Mouse (Mus musculus) lung, postnatal 14 days (tissue): Measurements from ENCODE around the gene Rrm2.
A peak's percentile ranks its signal among the peaks of the same experiment; 100 is the strongest.
"Not testable (repeated sequence)": the region's sequence is repeated elsewhere in the genome, so short reads cannot be mapped to it uniquely, and the experiment has no call there.

Experiments used
- DNase-seq: peaks from one replicate; pipeline ENCODE4 v3.0.0; 2021

Rrm2 gene

DNA sequence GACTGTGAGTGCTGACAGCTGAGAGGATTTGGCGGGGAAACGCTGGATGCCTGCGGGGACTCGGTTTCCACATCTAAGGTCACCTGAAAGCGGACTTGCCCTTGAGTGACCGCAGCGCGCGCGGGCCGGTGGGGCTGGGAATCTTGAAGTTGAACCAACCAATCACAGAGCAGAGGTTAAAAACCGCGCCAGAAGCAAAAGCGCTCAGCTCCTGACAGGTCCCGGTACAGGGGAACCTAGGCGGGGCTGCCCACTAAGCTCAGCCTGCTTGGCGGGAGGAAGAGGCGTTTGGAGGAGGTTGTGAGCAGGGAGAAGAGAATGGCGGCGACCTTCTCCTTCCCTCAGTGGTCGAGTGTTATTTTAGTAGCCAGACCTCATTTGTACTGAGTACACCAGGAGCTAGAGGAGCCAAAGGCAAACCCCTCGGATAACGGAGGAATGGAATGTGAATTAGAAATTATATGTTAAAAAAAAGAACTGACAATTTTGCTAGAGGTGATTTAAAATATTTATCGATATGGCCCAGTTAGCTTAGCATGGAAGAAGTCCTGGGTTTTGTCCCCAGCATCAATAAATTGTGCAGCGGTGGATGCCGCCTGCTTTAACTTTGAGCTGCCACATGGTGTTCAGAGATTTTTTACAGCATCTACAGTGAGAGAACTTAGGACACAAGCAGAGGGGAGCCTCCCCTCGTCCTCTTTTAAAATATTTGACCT is 1.1 kb upstream of the Rrm2 start:
- no peak for DNase-seq

DNA sequence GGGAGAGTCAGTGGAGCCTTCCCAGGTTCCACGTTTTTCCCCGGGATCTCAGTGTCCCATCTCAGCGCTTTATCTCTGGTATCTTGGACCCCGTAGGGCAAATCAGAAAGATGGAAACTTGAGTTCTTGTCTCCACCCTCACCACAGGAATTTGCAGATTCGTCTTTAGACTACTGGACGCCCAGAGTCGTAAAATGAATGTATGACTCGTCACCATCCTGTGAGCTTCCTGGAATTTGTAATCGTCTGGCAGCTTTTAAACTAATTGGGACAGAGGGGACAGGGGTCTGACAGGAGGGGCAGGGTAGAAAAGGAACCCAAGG is 600 bp upstream of the Rrm2 start:
- DNase-seq, result no peak

DNA sequence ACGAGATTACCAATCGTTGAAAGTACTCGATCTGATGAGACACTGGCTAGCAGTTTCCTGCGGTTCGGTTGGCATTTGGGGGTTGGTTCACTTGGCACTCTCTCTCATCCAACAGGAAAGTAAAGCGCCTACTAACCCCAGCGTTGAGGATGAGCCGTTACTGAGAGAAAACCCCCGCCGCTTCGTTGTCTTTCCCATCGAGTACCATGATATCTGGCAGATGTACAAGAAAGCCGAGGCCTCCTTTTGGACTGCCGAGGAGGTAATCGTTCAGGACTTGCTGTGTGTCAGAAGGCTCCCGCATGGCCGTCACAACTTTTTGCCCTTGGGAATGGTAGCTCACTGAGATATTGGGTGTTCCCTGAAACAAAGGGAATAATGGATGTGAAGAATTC is 780 bp downstream of the Rrm2 start:
- no peak for DNase-seq

DNA sequence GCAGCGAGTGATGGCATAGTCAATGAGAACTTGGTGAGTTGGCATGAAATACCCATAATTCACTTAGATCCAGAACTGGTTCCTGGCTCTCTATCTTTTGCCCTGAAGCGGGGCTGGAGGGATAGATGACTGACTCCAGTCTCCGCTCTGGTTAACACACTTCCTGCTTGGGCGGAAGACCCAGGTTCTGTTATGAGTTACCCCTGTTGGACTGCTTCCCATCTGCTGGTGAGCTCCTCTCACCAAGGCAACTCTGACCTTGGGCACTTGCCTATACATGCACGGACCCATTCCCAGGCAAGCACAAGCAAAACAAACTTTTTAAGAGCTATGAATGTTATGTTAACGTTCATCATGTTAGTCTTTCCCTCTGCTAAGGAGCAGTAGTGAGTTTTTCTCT is 1.4 kb downstream of the Rrm2 start:
- no peak for DNase-seq

DNA sequence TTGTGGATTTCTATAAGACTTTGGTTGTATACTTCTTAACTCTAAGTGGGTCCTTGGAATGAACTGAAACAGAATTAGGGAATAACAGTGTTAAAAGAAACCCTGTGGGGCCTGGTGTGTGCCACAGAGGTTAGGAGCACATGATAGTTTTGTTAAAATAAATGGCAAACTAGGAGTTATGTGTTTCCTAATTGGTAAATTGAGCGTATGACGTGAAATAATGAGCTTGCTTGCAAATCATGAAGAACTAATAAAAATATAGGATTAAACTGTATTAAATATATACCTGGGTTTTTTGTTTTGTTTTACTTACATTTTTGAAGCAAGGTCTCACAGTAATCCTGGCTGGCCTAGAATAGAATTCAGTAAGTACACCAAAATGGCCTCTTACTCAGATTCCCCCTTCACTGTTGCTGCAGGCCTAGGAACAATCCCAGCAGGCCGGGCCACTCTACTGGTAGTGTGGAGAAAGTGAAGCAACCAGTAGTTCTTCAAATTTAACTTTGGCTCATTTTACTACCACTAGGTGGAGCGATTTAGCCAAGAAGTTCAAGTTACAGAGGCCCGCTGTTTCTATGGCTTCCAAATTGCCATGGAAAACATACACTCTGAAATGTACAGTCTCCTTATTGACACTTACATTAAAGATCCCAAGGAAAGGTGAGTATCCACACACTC is 1.9 kb downstream of the Rrm2 start:
- peak; percentile 61 for DNase-seq

DNA sequence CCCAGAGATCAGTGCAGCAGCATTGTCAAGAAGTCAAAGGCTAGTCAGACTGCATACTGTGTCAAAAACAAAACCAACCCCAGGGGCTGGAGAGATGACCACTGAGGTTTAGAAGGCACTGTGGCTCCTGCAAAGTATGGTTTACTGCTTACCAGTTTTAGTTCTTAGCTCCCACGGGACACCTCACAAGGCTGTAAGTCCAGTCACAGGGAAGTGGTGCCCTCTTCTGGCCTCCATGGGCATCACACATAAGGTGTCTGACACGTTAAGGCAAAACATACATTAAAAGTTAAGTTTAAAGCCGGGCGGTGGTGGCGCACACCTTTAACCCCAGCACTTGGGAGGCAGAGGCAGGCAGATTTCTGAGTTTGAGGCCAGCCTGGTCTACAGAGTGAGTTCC is 2.6 kb downstream of the Rrm2 start:
- DNase-seq, result no peak

DNA sequence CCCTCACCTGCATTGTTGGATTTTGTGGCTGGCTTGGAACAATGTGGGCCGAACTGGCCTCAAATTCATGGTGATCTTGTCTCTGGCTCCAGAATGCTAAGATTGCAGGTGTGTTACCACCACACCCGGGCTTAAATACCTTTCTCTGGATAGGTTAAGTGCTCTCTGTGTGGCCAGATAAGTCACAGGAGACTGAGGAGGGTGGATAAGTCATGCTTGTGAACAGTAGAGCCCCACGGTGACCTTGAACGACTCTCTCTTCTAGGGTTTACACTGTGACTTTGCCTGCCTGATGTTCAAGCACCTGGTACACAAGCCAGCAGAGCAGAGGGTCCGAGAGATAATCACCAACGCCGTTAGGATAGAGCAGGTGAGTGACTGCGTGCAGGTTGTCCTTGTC is 4.4 kb downstream of the Rrm2 start:
- DNase-seq, result no peak

DNA sequence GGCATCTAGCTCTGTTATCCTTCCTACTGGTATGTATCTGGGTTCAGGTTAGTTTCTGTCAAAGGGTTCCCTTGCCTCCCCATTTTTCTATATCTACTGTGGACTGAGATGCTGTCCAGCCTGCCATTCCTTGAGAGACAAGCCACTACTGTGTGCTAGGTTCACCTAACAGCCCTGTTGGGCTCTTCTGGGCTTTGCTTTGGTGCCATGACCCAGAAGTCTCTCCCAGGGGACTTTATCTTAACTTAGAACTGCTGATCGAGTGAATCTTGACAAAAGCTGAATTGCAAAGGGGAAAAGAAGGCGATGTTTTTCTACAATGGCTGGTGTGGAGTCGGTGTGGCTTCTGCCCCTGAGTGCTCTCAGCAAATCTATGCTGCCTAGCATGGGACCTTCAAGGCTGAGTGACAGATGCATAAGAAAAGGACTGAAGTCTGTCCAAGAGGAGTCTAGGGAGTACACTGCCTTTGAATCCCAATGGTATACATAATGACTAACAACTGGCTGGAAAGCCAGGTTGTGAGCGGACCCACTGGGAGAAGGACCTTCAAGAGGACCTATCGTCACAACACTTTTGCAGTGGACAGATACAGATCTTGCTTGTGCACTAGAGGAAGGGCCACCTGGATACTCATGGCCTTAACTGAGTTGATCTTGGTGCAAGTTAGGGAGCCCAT is 6.7 kb downstream of the Rrm2 start:
- no peak for DNase-seq

DNA sequence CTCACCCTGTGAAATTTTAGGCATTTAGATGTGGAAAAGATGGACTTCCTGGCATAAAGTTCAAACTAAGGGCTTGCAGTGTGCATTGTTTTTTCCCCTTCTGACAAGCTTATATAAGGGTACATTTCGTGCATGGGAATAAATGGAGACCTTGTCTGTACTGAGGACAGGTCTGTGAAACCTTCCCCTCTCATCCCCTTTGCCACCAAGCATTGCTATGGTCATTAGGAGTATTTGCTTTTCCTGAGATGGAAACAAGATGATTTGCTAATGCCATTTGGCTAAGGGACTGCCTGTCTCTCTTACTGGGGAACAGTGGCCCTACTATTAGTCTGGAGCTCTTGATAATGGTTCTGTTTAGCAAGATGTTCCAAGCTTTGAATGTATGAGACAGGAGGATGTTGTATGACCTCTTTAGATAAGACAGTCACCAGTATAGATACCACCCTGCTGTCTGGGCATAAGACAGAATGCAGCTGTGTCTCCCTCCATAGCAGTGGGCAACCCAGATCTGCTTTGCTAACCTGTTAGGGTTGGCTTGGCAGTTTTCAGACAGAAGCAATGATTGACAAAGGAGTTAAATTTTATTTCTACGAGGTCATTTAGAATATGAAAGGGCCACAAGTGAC is 7.3 kb downstream of the Rrm2 start:
- DNase-seq, result no peak

DNA sequence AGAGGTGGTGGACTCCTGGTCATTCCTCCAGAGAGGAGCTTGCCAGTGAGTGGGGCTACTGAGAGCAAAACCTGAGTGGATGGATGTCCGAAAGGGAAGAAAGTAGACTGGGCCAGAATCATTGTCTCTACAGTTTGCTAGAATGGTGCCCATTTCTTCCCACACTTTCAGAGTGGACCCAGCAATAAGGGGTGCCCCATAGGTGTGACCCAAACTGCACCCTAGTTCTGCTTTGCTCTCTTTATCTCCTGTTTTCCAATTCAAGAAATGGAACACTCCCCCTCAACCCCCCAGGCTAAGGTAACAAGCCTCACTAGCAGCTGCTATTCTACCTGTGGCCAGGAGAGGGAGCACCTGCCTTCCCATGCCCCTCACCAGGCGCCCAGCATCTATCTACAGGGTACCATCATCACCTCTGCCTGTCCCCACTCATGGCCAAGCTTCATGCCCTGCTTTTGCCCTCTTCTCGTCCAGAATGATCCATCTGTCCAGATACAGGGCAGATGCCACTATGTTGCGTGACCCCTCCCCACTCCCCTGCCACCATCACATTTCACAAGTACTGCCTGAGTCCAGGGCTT is 8.8 kb downstream of the Rrm2 start:
- DNase-seq, result peak; percentile 60

DNA sequence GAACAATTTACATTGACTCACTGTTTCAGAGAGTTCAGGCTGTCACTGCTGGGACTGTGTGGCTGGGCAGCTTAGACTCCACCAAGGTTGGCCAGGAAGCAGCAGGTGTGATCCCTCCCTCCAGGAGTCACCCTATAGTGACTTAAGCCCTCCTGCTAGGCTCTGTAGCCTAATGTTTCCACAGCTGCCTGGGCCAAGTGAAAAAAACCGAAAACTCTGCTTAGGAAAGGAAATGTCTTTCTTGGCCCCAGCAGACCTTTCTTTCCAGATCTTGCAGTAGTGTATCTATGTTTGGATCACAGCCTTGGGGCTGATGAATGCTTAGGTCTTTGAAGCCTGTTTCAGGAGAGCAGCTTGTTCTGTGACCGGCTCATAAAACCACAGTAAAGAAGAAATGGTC is 15.4 kb downstream of the Rrm2 start:
- no peak for DNase-seq

DNA sequence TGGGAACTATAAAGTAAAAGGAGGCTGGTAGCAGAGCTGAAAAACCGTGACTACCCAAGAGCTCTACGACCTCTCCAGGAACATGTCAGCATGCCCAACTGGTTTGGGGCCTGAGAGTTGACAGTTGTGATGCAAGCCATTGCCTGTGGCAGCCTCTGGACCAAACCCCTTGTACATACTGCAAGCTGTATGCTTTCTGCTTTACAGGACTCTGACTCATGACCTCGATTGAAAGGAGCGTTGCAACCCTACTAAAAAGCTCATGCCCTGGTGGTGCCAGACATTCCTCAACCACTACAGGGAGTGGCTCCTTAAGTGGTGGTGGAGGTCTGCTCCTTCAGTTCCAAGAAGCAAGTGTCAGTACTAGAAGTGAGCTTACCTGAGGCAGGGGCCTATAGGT is 15.8 kb downstream of the Rrm2 start:
- DNase-seq, result no peak

DNA sequence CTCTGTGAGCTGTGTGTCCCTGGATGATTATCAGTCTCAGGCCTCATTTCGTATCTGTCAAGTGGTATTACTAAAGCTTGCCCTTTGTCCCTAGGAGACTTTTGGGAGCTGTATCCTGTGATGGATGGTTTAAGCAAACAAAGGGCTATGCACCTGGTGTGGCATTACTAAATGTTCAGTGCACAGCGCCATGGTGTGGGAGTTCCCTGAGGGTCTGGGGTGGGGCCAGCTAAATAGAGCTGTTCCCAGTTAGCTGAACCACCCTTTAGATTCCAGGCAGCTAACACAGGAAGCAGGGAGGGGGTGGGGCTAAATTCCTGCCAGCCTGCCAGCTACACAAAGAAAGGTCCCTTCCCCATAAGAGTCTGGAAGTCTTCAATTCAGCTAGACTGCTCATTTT is 16.3 kb downstream of the Rrm2 start:
- peak; percentile 30 for DNase-seq

DNA sequence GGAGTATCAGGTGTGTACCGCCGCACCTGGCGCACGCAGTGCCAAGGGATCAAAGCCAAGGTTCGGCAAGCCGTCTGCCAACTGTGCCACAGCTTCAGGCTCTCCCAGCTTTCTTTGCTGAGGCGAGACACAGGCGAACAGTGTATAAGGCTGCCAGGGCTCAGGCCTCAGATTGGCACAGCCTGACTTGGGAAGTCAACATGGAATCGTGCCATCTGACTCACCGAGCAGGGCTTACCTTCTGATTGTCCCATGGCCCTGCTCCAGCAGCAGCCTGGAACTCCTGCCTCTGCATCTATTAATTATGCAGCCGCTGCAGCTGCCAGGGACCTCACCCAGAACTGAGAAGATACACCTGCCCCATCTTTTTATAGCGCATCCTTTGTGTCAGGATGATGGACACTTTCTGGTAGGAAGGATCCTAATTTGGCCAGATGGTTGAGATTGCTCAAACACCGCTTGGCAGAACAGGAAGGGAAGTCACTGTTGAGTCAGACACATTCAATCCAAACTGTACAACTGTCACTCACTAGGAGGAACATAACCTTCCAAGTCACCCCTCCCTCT is 26.9 kb downstream of the Rrm2 start:
- no peak for DNase-seq

DNA sequence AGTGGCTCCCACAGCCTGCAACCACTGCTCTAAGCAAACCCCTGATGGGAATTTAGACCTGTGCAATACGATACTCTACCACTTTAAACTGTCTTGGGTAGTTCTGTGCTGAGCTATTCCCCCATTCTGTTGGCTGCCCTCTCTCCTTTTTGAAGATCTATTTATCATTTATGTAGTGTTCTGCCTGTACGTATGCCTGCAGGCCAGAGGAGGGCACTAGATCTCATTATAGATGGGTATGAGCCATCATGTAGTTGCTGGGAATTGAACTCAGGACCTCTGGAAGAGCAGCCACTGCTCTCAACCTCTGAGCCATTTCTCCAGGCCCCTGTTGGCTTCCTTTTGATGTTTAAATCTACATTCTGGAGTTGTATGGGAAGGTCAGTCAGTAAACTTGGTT is 28.9 kb downstream of the Rrm2 start:
- no peak for DNase-seq

DNA sequence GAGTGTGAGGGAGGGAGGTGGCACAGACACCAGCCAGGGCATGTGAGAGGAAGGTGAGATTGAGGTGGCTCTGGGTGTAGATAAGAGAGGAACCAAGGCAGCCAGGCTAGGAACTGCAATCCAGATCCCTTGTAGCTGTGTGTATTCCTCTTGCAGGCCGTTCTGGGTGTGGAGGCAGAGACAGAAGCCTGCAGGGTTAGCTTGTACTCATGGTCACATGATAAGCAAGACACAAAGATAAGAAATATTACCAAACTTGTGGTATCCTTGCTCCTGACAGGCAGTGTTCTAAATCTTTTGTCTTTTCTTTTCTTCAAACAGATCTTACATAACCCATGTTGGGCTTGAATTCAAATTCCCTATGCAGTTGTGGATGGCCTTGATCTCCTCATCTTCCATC is 31.9 kb downstream of the Rrm2 start:
- no peak for DNase-seq

DNA sequence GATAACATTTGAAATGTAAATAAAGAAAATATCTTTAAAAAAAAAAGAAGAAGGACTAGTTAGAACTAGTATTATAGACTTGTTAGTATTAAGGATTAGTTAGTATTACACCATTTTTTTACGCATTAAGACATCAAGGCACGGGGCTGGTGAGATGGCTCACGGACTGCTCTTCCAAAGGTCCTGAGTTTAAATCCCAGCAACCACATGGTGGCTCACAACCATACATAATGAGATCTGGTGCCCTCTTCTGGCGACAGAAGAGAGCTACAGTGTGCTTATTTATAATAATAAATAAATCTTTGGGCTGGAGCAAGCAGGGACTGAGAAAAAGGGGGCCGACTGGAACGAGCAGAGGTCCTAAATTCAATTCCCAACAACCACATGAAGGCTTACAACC is 33.5 kb downstream of the Rrm2 start:
- not testable (repeated sequence) for DNase-seq

DNA sequence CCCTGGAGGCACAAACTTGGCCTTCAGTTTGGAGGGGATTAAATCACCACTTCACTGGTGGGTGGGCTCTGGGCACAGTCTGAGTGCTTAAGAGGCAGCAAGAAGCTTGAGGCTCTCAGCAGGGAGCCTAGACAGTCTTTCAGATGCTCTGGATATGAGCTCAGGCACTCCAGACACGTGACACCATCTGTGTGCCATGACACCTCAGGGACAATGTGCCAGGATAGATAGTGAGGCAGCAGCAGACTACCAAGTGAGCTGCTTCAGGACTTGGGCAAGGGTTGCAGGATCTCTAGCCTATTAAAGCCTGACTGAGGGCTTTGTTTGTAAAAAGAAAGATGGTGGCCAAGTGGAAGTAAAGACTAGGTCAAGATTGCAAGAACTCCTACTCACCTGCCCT is 36.3 kb downstream of the Rrm2 start:
- no peak for DNase-seq

DNA sequence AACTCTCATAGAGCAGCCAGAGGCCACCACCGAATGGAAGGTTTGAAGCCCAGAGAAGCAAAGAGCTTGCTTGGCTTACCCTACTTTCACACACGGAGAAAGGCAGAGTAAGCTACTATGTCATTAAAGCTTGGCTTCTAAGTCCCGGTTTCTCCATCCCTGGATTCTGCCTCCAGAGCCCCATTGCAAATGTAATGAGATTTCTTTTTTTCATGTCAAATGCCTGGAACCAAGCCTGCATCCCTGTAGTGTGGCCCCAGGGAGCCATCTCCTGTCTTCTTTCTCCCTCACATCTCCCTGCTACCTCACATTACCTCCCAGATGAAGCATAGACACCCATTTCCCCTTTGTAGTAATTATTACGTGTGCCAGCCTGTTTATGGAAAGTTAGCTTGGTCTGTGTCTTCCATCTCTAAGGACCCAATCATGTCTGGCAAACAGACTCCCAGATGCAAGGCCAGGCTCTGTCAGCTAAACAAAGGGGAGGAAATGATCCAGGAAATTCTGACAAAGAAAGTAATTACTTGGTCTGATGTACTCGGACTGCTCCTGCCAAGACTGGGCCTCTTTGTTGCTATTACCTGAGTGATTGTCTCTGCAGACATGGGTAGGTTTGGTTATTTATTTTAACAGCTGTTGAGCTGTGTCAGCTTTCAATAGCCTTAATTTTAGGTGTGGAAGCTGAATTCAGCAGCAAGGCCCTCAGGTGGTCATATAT is 38.7 kb downstream of the Rrm2 start:
- peak; percentile 16 for DNase-seq

DNA sequence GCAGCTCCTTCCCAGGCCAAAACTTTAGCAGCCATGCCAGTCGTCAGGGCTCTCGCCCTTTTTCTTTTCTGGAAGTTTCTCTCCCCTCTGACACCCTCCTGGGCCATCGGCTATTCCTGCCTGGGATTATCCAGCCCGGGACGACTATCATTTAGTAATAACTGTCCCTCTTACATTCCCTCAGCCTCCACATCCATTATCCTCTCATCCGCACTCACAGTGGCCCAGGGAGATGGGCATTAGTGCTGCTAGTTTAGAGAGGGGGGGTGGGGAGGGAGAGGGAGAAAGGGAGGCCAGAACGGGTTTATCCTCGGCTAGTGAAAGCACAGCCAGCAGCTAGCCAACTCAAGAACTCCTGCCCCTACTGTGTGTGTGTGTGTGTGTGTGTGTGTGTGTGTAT is 39.3 kb downstream of the Rrm2 start:
- no peak for DNase-seq

DNA sequence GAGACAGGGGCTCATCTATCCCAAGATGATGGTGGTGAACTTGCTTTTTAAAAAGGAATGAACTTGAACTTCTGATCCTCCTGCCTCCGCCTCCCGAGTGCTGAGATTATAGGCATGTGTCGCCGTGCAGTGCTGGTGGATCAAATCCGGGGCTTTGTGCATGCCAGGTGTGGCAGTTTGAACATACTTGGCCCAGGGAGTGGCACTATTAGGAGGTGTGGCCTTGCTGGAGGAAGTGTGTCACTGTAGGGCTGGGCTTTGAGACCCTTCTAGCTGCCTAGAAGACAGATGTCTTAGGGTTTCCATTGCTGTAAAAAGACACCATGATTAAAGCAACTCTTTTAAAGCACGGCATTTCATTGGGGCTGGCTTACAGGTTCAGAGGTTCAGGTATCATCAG is 42.5 kb downstream of the Rrm2 start:
- no peak for DNase-seq

DNA sequence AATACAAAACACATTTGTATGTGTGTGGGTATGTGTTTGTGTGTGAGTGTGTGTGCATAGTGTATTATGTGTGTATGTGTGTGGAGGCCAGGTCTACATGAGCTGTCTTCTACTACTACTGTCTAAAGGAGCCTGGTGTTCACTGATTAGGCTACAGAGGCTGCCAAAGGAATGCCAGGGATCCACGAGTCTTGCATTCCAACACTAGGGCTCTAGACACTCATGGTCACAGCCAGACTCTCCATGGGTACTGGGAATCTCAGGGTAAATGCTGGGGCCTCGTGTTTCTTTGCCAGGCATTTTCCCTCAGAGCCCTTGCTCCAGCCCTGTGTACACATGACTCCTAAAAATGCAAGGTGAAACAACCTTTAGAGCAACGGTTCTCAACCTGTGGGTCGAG is 45.6 kb downstream of the Rrm2 start:
- no peak for DNase-seq

DNA sequence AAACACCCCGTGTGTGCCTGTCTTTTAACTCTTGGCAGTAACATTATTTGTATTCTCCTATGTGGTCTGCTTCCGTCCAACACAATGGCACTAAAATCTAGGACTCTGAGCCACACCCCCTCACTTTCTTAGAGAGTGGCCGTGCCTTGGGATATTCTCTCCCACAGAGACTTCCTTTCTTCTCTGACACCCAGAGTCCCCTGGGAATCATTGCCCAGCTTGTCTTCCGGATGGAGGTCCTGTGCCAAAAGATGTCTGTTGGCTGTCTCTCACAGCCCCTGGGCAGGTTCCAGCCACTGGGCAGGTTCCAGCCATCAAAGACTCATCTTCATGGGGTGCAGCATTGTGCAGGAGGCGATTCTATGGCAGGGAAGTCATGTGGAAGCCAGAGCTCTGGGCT is 46.7 kb downstream of the Rrm2 start:
- peak; percentile 37 for DNase-seq
